Mouse (Mus musculus) CD4-positive helper T cell, adult 2 months (primary cell): Measurements from ENCODE around the gene Slc25a28.

ENCODE experiments used
- DNase-seq: peaks from one replicate; pipeline ENCODE4 v3.0.0-alpha.2; 2012; ENCODE audit warnings: low read depth, missing footprints, low spot score

Slc25a28 gene

GRCm38 (mm10) chr19:43674730-43675524 lies at the start of gene Slc25a28:
TSS of gene Slc25a28 (minus strand) at chr19:43674881.
- peak; percentile 100 for DNase-seq

DNA sequence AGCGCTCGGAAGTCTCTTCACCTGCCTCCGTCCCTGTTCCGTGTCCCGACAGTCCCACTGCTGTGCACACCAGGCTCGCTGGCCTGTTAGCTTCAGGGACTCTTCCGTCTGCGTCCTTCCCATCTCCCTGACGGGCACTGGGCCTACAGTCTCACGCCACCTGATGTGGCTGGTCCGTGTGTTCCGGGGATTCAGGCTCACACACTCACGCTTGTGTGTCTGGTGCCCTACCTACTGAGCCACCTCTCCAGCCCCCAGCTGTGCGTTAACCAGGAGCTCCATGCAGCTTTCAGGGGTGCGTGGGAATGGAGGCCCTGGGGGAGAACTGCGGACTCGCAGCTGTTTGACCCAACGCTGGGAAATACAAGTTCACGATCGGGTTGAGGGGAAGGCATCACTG lies 49.5 kb upstream of the Slc25a28 start:
- DNase-seq, result no peak

DNA sequence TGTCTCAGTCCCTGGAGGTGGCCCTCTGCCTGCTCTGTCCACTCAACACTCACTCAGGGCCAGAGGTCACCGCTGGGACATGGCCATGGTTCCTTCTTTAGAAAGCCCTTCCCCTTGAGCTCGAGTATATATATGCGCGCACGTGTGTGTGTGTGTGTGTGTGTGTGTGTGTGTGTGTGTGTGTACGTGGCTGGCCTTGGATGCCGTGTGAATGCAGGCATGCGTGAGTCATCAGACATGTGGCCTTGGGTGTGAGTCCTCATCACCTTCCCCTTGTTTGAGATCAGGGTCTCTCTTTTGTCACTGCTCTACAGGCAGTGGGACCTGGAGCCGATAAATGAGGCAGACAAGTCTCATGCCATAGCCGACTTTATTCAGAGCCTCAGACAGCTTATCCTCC lies 48.8 kb upstream of the Slc25a28 start:
- DNase-seq, result no peak

DNA sequence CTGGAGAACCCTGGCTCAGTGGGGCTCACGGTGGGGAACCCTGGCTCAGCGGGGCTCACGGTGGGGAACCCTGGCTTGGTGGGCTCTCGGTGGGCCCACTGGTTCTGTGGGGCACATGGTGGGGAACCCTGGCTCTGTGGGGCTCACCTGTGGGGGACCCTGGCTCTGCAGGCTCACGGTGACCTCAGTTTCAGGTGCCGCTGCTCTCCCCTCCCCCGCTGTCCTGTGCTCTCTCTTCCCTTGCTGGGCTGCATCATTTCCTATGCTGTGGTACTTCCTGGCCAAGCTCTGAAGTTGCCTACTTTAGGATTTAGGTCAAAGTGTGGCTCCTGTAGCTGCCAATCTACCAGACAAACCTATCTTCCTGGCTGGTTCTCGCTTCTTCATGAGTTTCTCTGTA lies 48.2 kb upstream of the Slc25a28 start:
- DNase-seq, result peak; percentile 22

DNA sequence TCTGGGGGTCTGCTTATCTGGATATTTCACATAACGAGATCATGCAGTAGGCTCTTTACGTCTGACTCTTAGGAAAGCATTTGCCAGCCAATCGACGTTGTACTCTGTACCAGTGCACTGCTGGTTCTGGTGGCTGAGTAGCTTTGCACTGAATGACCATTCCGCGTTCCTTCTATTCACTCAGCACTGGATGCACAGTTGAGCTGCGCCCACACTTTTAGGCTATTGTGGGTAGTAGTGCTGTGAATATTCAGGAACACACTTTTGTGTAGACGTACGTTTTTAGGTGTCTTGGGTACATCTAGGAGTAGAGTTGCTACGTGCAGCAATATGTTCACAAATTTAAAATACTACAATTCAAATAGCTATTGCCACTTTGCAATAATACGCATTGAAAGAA lies 45.4 kb upstream of the Slc25a28 start:
- DNase-seq, result no peak

- DNase-seq, result no peak
Measured at GRCm38 (mm10) chr19:43711971-43712370, 37.3 kb upstream of the Slc25a28 start.

DNA sequence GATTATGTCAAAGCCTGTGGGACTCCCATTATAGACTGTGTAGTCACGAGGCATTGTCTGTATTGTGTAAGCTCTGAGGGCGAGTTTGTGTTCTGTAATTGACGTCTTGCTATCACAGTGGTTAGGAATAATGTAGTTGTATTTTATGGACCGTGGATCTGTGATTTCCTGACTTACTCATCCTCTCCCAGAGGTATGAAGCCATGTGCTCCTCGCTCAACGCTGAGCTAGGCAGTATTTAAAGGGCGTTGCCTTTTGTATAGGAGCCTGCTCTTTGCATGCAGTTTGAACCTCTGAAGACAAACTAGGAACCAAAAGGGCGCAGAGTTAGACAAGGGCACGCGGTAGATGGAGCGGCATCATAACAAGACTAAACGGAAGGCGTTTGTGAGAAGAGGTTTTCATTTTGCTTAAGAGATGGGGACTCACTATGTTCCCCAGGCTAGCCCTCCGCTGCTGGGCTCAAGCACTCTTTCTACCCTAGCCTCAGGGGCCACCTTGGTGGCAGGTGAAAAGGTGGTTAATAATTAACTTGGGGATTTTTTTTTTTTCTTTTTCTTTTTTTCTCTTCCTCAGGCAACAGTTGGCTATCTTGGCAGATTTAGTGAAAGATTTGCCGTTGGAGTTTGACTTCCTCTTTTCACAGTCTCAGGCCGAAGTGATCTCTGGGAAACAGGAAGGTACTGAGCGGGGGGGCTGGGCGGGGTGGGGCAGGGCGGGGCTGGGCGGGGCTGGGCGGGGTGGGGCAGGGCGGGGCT lies 36.7 kb upstream of the Slc25a28 start:
- DNase-seq, result peak; percentile 37

- no peak for DNase-seq
Measured at GRCm38 (mm10) chr19:43709317-43709716, 34.6 kb upstream of the Slc25a28 start.

GRCm38 (mm10) chr19:43708206-43708605 lies 33.5 kb upstream of the Slc25a28 start:
- no peak for DNase-seq

DNA sequence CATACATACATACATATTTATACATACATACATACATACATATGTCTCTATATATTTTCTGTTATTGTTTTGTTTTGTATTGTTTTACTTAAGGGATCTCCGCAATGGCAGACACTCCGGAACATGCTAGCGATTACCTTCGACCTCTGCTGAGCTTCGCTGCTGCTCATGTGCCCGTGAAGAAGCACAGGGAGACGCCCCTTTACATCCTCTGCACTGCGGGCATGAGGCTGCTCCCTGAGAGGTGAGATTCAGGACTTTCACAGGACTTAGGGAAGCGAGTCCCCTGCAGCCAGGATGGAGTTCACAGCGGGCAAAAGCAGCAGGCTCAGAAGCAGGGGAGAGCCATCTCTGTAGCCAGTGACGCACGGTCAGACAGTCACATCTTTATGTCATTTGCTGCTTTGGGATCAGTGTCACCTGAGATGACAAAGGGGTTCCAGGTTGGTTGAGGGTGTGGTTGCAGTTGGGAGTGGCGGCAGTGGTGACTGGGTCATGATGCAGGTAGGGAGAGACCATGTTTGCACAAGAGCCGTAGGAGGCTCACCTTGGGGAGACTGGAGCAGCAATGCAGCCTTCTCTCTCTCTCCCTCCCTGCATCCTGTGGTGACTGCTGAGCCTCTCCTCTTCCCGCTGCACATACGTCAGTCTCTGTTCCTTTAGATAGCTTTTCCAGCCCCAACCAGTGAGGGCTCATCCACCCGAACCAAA lies 30.3 kb upstream of the Slc25a28 start:
- DNase-seq, result no peak

GRCm38 (mm10) chr19:43704211-43704610 lies 29.5 kb upstream of the Slc25a28 start:
- DNase-seq, result no peak

- DNase-seq, result no peak
Measured at GRCm38 (mm10) chr19:43699763-43700155, 25.1 kb upstream of the Slc25a28 start.

DNA sequence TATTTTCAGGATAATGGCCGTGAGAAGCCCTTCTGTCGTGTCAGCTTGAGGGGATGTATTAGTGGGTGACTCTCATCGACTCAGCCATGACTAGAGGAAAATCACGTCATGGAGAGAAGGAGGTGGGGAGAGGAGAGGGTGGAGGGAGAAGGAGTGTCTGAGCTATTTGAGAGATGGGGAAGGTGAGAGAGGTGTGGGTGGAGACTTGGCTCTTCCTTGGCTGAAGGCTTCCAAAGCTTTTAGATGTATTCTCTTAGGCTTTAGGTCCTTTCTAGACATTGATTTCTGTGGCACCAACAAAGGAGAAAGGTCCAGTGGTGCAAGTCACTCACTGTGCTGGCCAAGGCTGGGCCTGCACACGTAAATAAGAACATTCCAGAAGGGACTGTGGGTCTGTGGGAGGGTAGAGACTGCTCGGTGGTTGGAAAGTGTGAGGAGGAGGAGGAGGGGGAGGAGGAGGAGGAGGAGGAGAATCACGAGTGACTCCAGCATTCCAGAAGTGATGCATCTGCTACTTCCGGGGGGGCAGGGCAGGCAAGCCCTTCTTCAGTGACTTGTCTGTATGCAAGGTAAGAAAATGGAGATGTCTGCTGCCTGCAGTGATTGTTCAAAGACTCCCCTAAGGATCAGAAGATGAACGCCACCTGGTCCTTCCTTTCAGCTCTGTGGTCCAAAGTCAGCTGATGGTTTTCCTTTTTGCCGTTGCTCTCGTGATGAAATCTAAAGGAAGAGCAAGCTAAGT lies 24.5 kb upstream of the Slc25a28 start:
- DNase-seq, result no peak

DNA sequence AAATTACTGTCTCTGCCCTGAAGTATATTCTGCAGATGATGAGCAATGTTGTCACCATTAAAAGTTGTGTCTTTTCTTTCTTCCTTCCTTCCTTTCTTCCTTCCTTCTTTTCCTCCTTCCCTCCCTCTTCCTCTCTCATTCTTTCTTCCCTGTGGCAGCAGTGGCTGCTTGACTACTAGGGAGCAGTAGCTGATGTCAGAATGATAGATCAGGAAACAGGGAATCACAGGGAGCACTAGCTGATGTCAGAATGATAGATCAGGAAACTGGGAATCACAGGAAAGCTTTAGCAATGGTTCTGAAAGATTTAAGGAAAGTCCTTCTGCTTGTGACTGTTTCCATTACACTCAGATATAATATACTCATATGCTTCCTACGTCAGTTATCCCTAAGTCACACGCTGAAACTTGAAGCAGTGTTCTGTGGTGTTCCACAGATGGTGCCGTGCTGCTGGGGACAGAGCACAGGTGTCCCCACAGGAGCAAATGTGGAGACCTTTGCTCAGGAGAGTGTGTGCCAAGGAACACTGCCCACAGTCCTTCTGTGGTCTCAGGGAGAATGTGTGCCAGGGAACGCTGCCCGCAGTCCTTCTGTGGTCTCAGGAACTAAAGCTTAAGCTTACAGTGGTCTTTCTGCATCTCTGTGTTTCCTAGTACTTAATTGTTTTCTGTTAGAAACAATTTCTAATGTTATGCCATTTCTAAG lies 23.1 kb upstream of the Slc25a28 start:
- no peak for DNase-seq

- no peak for DNase-seq
Measured at GRCm38 (mm10) chr19:43695514-43695964, 20.9 kb upstream of the Slc25a28 start.

DNA sequence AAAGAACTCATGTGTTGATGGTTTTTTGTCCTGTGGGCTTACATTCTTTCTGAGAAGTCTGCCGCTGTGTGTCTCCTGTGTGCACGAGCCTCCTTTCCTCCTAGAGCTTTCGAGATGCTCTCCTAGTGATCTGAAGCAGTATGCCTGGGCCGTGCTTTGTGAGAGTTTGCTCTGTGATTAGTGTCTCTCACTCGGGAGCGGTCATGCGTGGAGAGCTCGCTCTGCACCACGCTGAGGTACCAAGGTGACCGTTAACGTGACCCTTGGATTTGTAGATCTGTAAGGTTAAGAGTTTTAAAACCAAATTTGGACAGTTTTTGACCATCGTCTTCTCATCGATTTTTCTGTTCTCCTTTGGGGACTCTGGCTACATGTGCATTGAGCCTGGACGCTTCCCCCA lies 18.1 kb upstream of the Slc25a28 start:
- DNase-seq, result no peak

- peak; percentile 94 for DNase-seq
Measured at GRCm38 (mm10) chr19:43689419-43690246, 15.0 kb upstream of the Slc25a28 start, which contains the start of gene Entpd7. TSS of gene Entpd7 (plus strand) at chr19:43689672.

DNA sequence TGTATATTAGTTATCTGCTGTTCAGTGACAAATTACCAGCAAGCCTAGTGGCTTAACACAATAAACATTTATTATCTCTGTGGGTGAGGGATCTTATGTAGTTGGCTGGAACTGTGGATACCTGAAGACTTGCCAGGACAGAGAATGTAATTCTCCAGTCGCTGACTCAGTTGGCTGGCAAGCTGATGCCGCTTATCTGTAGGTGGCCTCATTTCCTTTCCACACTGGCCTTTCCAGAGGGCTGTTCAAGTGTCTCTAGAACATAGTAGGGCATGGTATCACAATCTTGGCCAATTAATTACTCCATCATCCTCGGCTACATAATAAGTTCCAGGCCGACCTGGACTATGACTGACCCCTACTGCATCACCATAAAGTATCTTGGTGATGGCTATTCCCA lies 6.9 kb upstream of the Slc25a28 start:
- no peak for DNase-seq

- DNase-seq, result no peak
Measured at GRCm38 (mm10) chr19:43679474-43679981, 4.8 kb upstream of the Slc25a28 start.
